Mouse (Mus musculus): ENCODE measurements around the gene Cntnap2. TPM values are rescaled to one million over a fixed set of nuclear protein-coding genes. Genes with fewer than 3 reads are reported as not detected.
"Not testable (repeated sequence)": the region's sequence is repeated elsewhere in the genome, so short reads cannot be mapped to it uniquely, and the experiment has no call there.

Gene Cntnap2
- total and polyA plus RNA-seq, 3 experiments: 0.30 to 0.79 (median 0.44) TPM

DNA sequence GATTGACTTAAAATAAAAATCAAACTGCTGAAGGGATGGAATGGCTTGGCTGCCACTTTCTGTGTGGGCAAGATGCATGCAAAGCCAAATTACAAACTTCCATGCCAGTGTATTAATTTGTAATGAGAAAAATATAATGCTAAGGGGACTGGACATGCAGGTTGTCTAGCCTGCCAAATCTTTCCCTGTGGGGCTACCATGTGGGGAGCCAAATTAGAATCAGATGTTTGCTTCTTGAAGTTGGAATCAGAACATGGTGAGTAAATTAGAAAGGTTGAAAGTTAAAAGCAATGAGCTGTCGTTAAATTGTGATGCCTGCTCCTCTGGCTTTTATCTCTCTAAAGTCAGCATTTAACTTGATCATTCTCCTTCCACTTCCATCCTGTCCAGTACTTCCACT, 1443.6 kb downstream of the Cntnap2 start:
- DNase-seq (ENCODE audit: extremely low read depth): no peak
- no peaks in the 10 kb centered on the region for H3K36me3 ChIP-seq (replicated peaks in 1 of 2; ENCODE audit: control insufficient read depth in 1 of 2, insufficient read depth in 1 of 2, low read length in 1 of 2)
- TF ChIP-seq CHD1 (IDR thresholded peaks at IDR 0.05; ENCODE audit: low read depth, low read length) (no peak), E2F4 (IDR thresholded peaks at IDR 0.05; ENCODE audit: insufficient replicate concordance, low read depth, low read length) (no peak), USF2 (conservative IDR thresholded peaks at IDR 0.05; ENCODE audit: low read depth, low read length) (no peak), NELFE (IDR thresholded peaks at IDR 0.05; ENCODE audit: low read depth, low read length) (no peak), CTCF (conservative IDR thresholded peaks at IDR 0.05 in 1 of 2, IDR thresholded peaks at IDR 0.05 in 1 of 2; ENCODE audit: low read depth in 2 of 2, low read length in 2 of 2) (no peak), ZMIZ1 (IDR thresholded peaks at IDR 0.05; ENCODE audit: low read depth, low read length) (no peak), GABPA (IDR thresholded peaks at IDR 0.05; ENCODE audit: insufficient replicate concordance, low read depth, low read length) (no peak), ZC3H11A (IDR thresholded peaks at IDR 0.05; ENCODE audit: low read depth, low read length) (no peak), MEF2A (IDR thresholded peaks at IDR 0.05; ENCODE audit: borderline replicate concordance, low read depth, low read length) (no peak), PAX5 (IDR thresholded peaks at IDR 0.05; ENCODE audit: low read length) (no peak), MAZ (IDR thresholded peaks at IDR 0.05; ENCODE audit: low read depth, low read length) (no peak), SMC3 (IDR thresholded peaks at IDR 0.05; ENCODE audit: low read depth, low read length) (no peak), IRF4 (IDR thresholded peaks at IDR 0.05; ENCODE audit: low read depth, low read length) (no peak), ELF1 (IDR thresholded peaks at IDR 0.05; ENCODE audit: low read depth, low read length) (no peak), JUND (conservative IDR thresholded peaks at IDR 0.05; ENCODE audit: low read depth, low read length) (no peak)
- no peak overlapping the region for H3K27ac ChIP-seq (ENCODE audit: insufficient read depth, low read depth)
- H3K27me3 ChIP-seq (replicated peaks): no peaks in the 10 kb centered on the region
- H3K4me2 ChIP-seq (ENCODE audit: insufficient read depth, low read depth, poor library complexity, severe bottlenecking): no peak overlapping the region
- no peaks in the 10 kb centered on the region for H3K4me1 ChIP-seq (ENCODE audit: control insufficient read depth in 1 of 2, insufficient read depth in 2 of 2)
- in situ Hi-C loops (cut with MboI; ENCODE audit: low pct_ligation_motif_present, low pct_unique_long_range_greater_than_20kb, low sequenced_read_pairs): no loop called here
- dilution Hi-C loops (cut with MboI; ENCODE audit: extremely low pct_ligation_motif_present, extremely low pct_unique_long_range_greater_than_20kb, low sequenced_read_pairs): no loop called here
- no peak overlapping the region for H3K4me3 ChIP-seq (replicated peaks in 1 of 3; ENCODE audit: low read depth in 2 of 3, low read length in 2 of 3, poor library complexity in 1 of 3)
- H3K9ac ChIP-seq (ENCODE audit: insufficient read depth, low read depth): no peak overlapping the region
- no peaks in the 10 kb centered on the region for H3K9me3 ChIP-seq (replicated peaks; ENCODE audit: low read length)
- no peaks in the 10 kb centered on the region for H3K79me2 ChIP-seq (replicated peaks; ENCODE audit: control insufficient read depth, extremely low read depth, insufficient read depth, poor library complexity, severe bottlenecking)

DNA sequence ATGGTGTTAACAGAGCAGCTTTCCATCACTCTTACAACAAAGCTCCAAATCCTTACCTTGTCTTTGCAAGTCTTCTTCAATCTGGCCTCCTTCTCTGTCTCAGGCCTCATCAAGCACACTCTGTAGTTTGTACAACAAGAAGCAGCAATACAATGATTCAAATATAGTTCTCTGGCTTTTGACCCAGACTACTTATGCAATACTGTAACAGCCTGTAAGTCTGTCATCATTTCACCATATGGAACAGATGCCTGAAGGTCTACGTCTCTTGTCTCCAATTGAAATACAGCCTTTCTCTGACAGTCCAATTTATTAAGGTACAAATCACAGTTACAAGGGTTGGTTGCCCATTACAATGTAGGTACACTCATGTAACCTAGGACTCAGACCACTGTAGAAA, 1453.7 kb downstream of the Cntnap2 start:
- Histone ChIP-seq H3K9ac (ENCODE audit: insufficient read depth, low read depth) (no peak overlapping the region), H3K79me2 (replicated peaks; ENCODE audit: control insufficient read depth, extremely low read depth, insufficient read depth, poor library complexity, severe bottlenecking) (no peaks in the 10 kb centered on the region), H3K4me1 (ENCODE audit: control insufficient read depth in 1 of 2, insufficient read depth in 2 of 2) (no peaks in the 10 kb centered on the region), H3K9me3 (replicated peaks; ENCODE audit: low read length) (no peaks in the 10 kb centered on the region), H3K4me2 (ENCODE audit: insufficient read depth, low read depth, poor library complexity, severe bottlenecking) (no peak overlapping the region), H3K4me3 (replicated peaks in 1 of 3; ENCODE audit: low read depth in 2 of 3, low read length in 2 of 3, poor library complexity in 1 of 3) (no peak overlapping the region), H3K36me3 (replicated peaks in 1 of 2; ENCODE audit: control insufficient read depth in 1 of 2, insufficient read depth in 1 of 2, low read length in 1 of 2) (no peaks in the 10 kb centered on the region), H3K27ac (ENCODE audit: insufficient read depth, low read depth) (no peak overlapping the region), H3K27me3 (replicated peaks) (no peaks in the 10 kb centered on the region)
- TF ChIP-seq POLR2A (IDR thresholded peaks at IDR 0.05; ENCODE audit: low read depth, low read length) (no peak), JUN (IDR thresholded peaks at IDR 0.05; ENCODE audit: insufficient read depth, low read depth, low read length) (no peak), CHD2 (IDR thresholded peaks at IDR 0.05; ENCODE audit: low read length) (no peak), NRF1 (IDR thresholded peaks at IDR 0.05; ENCODE audit: low read depth, low read length) (no peak), MAZ (IDR thresholded peaks at IDR 0.05; ENCODE audit: low read depth, low read length) (no peak)
- no peak for DNase-seq (ENCODE audit: extremely low read depth)
- dilution Hi-C loops (cut with MboI; ENCODE audit: extremely low pct_ligation_motif_present, extremely low pct_unique_long_range_greater_than_20kb, low sequenced_read_pairs) (no loop called here), in situ Hi-C loops (cut with MboI; ENCODE audit: low pct_ligation_motif_present, low pct_unique_long_range_greater_than_20kb, low sequenced_read_pairs) (no loop called here)

DNA sequence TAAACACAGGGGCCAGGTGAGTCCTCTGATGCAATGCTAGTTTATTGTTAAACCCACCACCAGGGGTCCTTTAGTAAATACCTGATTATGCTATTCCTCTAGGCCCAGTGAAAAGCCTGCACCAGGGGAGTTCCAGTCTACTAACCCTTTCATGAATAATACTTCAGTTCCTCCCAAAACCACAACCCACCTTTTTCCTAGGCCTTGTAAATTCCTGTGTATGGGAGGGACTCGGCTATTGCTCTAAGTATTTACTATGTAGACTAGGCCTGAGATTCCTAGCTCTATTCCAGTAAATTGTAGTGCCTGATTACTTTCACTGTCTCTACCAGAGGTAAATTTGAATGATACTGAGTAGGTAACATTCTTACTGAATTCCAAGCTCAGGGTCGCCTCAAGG, 1478.4 kb downstream of the Cntnap2 start:
- H3K79me2 ChIP-seq (replicated peaks; ENCODE audit: control insufficient read depth, extremely low read depth, insufficient read depth, poor library complexity, severe bottlenecking); H3K4me2 ChIP-seq (ENCODE audit: insufficient read depth, low read depth, poor library complexity, severe bottlenecking); H3K36me3 ChIP-seq (replicated peaks in 1 of 2; ENCODE audit: control insufficient read depth in 1 of 2, insufficient read depth in 1 of 2, low read length in 1 of 2); DNase-seq (ENCODE audit: extremely low read depth); dilution Hi-C loops (cut with MboI; ENCODE audit: extremely low pct_ligation_motif_present, extremely low pct_unique_long_range_greater_than_20kb, low sequenced_read_pairs); H3K9ac ChIP-seq (ENCODE audit: insufficient read depth, low read depth); H3K4me3 ChIP-seq (replicated peaks in 1 of 3; ENCODE audit: low read depth in 2 of 3, low read length in 2 of 3, poor library complexity in 1 of 3); H3K9me3 ChIP-seq (replicated peaks; ENCODE audit: low read length); H3K27ac ChIP-seq (ENCODE audit: insufficient read depth, low read depth); H3K27me3 ChIP-seq (replicated peaks); in situ Hi-C loops (cut with MboI; ENCODE audit: low pct_ligation_motif_present, low pct_unique_long_range_greater_than_20kb, low sequenced_read_pairs): not testable (repeated sequence)
- H3K4me1 ChIP-seq (ENCODE audit: control insufficient read depth in 1 of 2, insufficient read depth in 2 of 2): peaks cover 0 to 15% of the 10 kb centered on the region in 2 experiments; a peak in 2 of 4 replicates
